Mouse (Mus musculus) C2C12 (cell line): ENCODE measurements at regions not wholly inside any gene's neighbourhood (a gene's known extent, or its start where the extent isn't known, plus 50 kb on each side); places are given as distances from the start of the nearest gene placed in this dataset.

ENCODE experiments used
- CEBPB ChIP-seq: IDR thresholded peaks from one replicate; pipeline ENCODE4 v1.6.1; 2011; ENCODE audit warnings: low read depth, mild to moderate bottlenecking, control low read depth, moderate library complexity
- CTCF ChIP-seq: IDR thresholded peaks from one replicate; pipeline ENCODE4 v1.5.1; 2011; ENCODE audit not compliant: control insufficient read depth, insufficient read depth, insufficient read length

GRCm38 (mm10) chr12:77112133-77112532 is 125.8 kb upstream of the Fut8 start:
- TF ChIP-seq CTCF (no peak), CEBPB (no peak)
